Mouse (Mus musculus): ENCODE measurements around the gene Gm28308.

DNA sequence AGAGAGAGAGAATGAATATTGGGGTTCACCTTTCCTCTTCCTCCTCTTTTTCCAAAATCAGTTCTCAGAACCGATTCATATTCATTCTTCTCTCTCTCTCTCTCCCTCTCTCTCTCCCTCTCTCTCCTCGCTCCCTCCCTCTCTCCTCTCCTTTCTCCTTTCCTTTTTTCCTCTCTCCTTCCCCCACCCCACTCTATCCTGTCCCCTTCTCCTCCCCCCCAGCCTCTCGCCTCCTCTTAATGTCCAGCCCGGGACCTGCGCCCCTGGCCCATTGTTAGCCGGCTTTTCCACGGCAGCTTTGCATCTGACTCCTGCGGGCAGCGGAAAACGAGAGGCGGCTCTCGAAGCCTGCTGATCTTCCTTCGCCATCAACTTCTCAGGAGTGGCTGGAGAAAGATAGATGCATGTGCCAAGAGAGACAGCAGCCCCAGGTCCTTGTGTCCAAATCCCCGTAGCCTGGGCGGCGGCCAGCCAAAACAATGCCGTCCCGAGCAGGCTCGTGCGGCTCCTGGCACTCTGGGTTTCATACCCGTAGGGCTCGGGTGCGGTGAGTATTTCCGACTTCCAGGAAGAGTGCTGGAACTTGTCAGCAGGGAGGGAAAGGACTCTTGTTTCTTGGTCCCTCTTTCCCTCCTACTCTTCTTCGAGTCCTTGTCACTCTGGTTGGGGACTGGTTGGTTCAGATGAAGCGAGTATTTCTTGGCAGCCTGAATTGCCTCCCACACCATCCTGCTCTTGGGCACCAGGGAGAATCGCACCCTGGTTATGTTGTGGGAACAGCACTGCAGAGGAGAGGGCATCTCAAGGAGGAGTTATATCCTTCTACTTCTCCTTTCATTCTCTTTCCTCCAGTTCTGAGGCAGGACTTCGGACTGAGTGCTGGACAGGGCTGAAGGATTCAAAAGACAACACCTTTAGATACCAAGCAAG, 47.4 kb downstream of the Gm28308 start:
- no peak for TF ChIP-seq POLR2AphosphoS2 (IDR thresholded peaks at IDR 0.05; ENCODE audit: low read depth, low read length)
- TF ChIP-seq EP300 (IDR thresholded peaks at IDR 0.05; ENCODE audit: low read length) = no peak
- TF ChIP-seq USF1 (IDR thresholded peaks at IDR 0.05; ENCODE audit: low read depth, low read length) = no peak
- TF ChIP-seq SMC3 (IDR thresholded peaks at IDR 0.05; ENCODE audit: low read depth, low read length) = no peak
- TF ChIP-seq TCF12 (IDR thresholded peaks at IDR 0.05; ENCODE audit: low read depth, low read length) = no peak
- no peak for TF ChIP-seq SIN3A (IDR thresholded peaks at IDR 0.05; ENCODE audit: low read length)
- TF ChIP-seq RCOR1 (conservative IDR thresholded peaks at IDR 0.05; ENCODE audit: low read depth, low read length) = no peak
